Mouse (Mus musculus) intestine, postnatal 0 days (tissue): Measurements from ENCODE around the gene Btbd9. TPM values are rescaled to one million over a fixed set of nuclear protein-coding genes. Genes with fewer than 3 reads are reported as not detected.

Experiments used
- ATAC-seq: fragments of 200-750 bp; cut with Nextera tagmentation; 2 replicates; pipeline ENCODE4 v1.8.0; 2017; ENCODE audit warnings: mild to moderate bottlenecking, moderate TSS enrichment, moderate library complexity
- H3K27ac ChIP-seq: fragments of 300-500 bp; sonication (generic); 2 replicates; pipeline ENCODE4 v1.5.1; 2014; ENCODE audit warnings: mild to moderate bottlenecking, low read depth, low read length, moderate library complexity
- H3K27me3 ChIP-seq: fragments of 300-500 bp; sonication (generic); replicated peaks from 2 replicates; pipeline ENCODE4 v1.6.1; 2014; ENCODE audit warnings: low read length, mixed read lengths; ENCODE audit not compliant: control insufficient read depth, insufficient read depth
- H3K36me3 ChIP-seq: fragments of 300-500 bp; sonication (generic); 2 replicates; pipeline ENCODE4 v1.6.1; 2014; ENCODE audit warnings: mild to moderate bottlenecking, moderate library complexity; ENCODE audit not compliant: control insufficient read depth, insufficient read depth
- H3K4me1 ChIP-seq: fragments of 300-500 bp; sonication (generic); replicated peaks from 2 replicates; pipeline ENCODE4 v1.6.1; 2014; ENCODE audit warnings: antibody characterized with exemption, low read length, mixed read lengths; ENCODE audit not compliant: control insufficient read depth, insufficient read depth
- H3K4me2 ChIP-seq: fragments of 300-500 bp; sonication (generic); replicated peaks from 2 replicates; pipeline ENCODE4 v1.6.1; 2014; ENCODE audit warnings: low read depth, mild to moderate bottlenecking, moderate library complexity
- H3K4me3 ChIP-seq: fragments of 300-500 bp; sonication (generic); 2 replicates; pipeline ENCODE4 v1.5.1; 2014; ENCODE audit warnings: low read depth, low read length
- H3K9ac ChIP-seq: fragments of 300-500 bp; sonication (generic); 2 replicates; pipeline ENCODE4 v1.6.1; 2014; ENCODE audit warnings: mild to moderate bottlenecking, low read depth, low read length
- H3K9me3 ChIP-seq: fragments of 300-500 bp; sonication (generic); 2 replicates; pipeline ENCODE4 v1.6.1; 2016; ENCODE audit warnings: mixed run types; ENCODE audit not compliant: control insufficient read depth
- CTCF ChIP-seq: sonication (generic); IDR thresholded peaks from 2 replicates; pipeline ENCODE4 v1.5.1; 2016; ENCODE audit warnings: low read depth, mild to moderate bottlenecking, control low read depth, antibody characterized with exemption, moderate library complexity
- whole genome bisulfite sequencing: fragments of 180-500 bp; shearing (Covaris S2); extraction: QIAGEN DNeasy Blood & Tissue Kit; methylation state at CpG from one replicate; pipeline ENCODE4 v1.1.7; 2014; 5-methylcytosine and 5-hydroxymethylcytosine counted together
- polyA plus RNA-seq: library from polyadenylated mRNA; unstranded; fragments of >200 nt; fragmentation: Nextera tagmentation; extraction: Ambion mirVana; gene quantifications from 2 replicates; pipeline ENCODE4 v1.2.1, GENCODE M21; 2015

The Btbd9 gene
- polyA plus RNA-seq, 1 experiment from 2014 or later = 35.9 TPM

GRCm38 (mm10) chr17:30406002-30406401 is 170.3 kb downstream of the Btbd9 start:
- H3K27ac ChIP-seq = no peak overlapping the region
- H3K9me3 ChIP-seq = peaks cover 3% of the 10 kb centered on the region; the same call in 1 of the 2 replicates
- H3K27me3 ChIP-seq = no peaks in the 10 kb centered on the region
- H3K4me3 ChIP-seq = no peak overlapping the region
- no peaks in the 10 kb centered on the region for H3K36me3 ChIP-seq
- H3K4me2 ChIP-seq = no peak overlapping the region
- TF ChIP-seq CTCF = peak; percentile 66
- no peak overlapping the region for H3K9ac ChIP-seq
- WGBS = 93% methylated on average over 7 of the region's 7 CpGs
- H3K4me1 ChIP-seq = no peaks in the 10 kb centered on the region
- ATAC-seq = no peak

- no peaks in the 10 kb centered on the region for H3K4me1 ChIP-seq
- ATAC-seq = no peak
- no peak overlapping the region for H3K4me2 ChIP-seq
- H3K27ac ChIP-seq = no peak overlapping the region
- no peak overlapping the region for H3K4me3 ChIP-seq
- peak; percentile 40; the same call in 1 of the 2 replicates for TF ChIP-seq CTCF
- H3K36me3 ChIP-seq = no peaks in the 10 kb centered on the region
- no peak overlapping the region for H3K9ac ChIP-seq
- WGBS = 80% methylated on average over 3 of the region's 3 CpGs
- H3K9me3 ChIP-seq = peaks cover 3% of the 10 kb centered on the region; the same call in 1 of the 2 replicates
- H3K27me3 ChIP-seq = no peaks in the 10 kb centered on the region
These were observed 173.4 kb downstream of the Btbd9 start for GRCm38 (mm10) chr17:30402871-30403270.

GRCm38 (mm10) chr17:30395261-30395660 is 181.0 kb downstream of the Btbd9 start:
- H3K27me3 ChIP-seq = no peaks in the 10 kb centered on the region
- no peak overlapping the region for H3K9ac ChIP-seq
- no peaks in the 10 kb centered on the region for H3K4me1 ChIP-seq
- H3K4me2 ChIP-seq = no peak overlapping the region
- H3K4me3 ChIP-seq = no peak overlapping the region
- no peak for ATAC-seq
- no peak for TF ChIP-seq CTCF
- no peaks in the 10 kb centered on the region for H3K9me3 ChIP-seq
- no peaks in the 10 kb centered on the region; the same call in 1 of the 2 replicates for H3K36me3 ChIP-seq
- no peak overlapping the region for H3K27ac ChIP-seq
- WGBS = 81% methylated on average over 4 of the region's 4 CpGs

- Histone ChIP-seq H3K36me3 (no peaks in the 10 kb centered on the region; the same call in 1 of the 2 replicates), H3K9ac (no peak overlapping the region), H3K27me3 (no peaks in the 10 kb centered on the region), H3K4me1 (no peaks in the 10 kb centered on the region), H3K4me2 (no peak overlapping the region), H3K27ac (no peak overlapping the region), H3K4me3 (no peak overlapping the region), H3K9me3 (no peaks in the 10 kb centered on the region)
- ATAC-seq = no peak
- TF ChIP-seq CTCF = no peak
- 84% methylated on average over 4 of the region's 4 CpGs for WGBS
These were observed 184.3 kb downstream of the Btbd9 start for GRCm38 (mm10) chr17:30392031-30392430.

- WGBS = 88% methylated on average over 1 of the region's 1 CpGs
- no peak overlapping the region for H3K27ac ChIP-seq
- no peak overlapping the region for H3K4me2 ChIP-seq
- no peaks in the 10 kb centered on the region; the same call in 1 of the 2 replicates for H3K36me3 ChIP-seq
- H3K4me1 ChIP-seq = no peaks in the 10 kb centered on the region
- no peak for TF ChIP-seq CTCF
- no peak overlapping the region for H3K4me3 ChIP-seq
- no peak for ATAC-seq
- H3K9me3 ChIP-seq = no peaks in the 10 kb centered on the region
- no peaks in the 10 kb centered on the region for H3K27me3 ChIP-seq
- no peak overlapping the region for H3K9ac ChIP-seq
These were observed 185.1 kb downstream of the Btbd9 start for GRCm38 (mm10) chr17:30391220-30391619.

GRCm38 (mm10) chr17:30389686-30390085 is 186.6 kb downstream of the Btbd9 start:
- H3K36me3 ChIP-seq = no peaks in the 10 kb centered on the region
- no peak for TF ChIP-seq CTCF
- ATAC-seq = no peak
- no peaks in the 10 kb centered on the region for H3K9me3 ChIP-seq
- H3K4me2 ChIP-seq = no peak overlapping the region
- H3K4me3 ChIP-seq = no peak overlapping the region
- no peak overlapping the region for H3K9ac ChIP-seq
- H3K27ac ChIP-seq = no peak overlapping the region
- H3K27me3 ChIP-seq = no peaks in the 10 kb centered on the region
- H3K4me1 ChIP-seq = no peaks in the 10 kb centered on the region

GRCm38 (mm10) chr17:30388817-30389216 is 187.5 kb downstream of the Btbd9 start:
- 88% methylated on average over 4 of the region's 4 CpGs for WGBS

More at GRCm38 (mm10) chr17:30388817-30389216, 187.5 kb downstream of the Btbd9 start:
- Histone ChIP-seq H3K4me3 (no peak overlapping the region), H3K4me1 (no peaks in the 10 kb centered on the region), H3K27ac (no peak overlapping the region), H3K9ac (no peak overlapping the region), H3K9me3 (no peaks in the 10 kb centered on the region), H3K36me3 (no peaks in the 10 kb centered on the region), H3K4me2 (no peak overlapping the region), H3K27me3 (no peaks in the 10 kb centered on the region)
- no peak for TF ChIP-seq CTCF
- no peak for ATAC-seq
